Comparison of ENCODE assay signal across 24 mouse cellular contexts in the genomic region with DNA sequence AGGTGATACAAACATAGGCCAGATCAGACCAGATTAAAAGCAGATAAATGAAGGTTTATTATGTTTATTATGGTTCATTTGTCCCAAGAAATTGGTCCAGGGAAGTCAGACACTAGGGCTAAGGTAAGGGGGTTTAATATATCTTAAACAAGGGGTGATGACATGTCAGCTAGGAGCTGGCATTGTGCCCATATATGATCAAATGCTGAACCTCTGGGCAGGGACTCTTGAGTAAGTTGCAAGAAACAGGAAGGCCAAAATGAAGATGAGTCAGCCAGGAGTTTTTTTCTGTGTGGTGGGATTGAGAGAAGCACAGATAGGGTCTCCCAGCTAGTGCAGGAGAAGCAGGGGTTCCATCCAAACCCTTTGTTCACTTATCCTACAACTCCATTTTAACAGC.
DNase-seq lines count a peak whose midpoint lies in the region; TF ChIP-seq lines count a peak whose summit lies in the region.
"Had no signal": no experiment of that assay in that cellular context is flagged by ENCODE, and none has a peak within 500 bp of the region (broad histone marks: within the 10 kb centered on the region; RNA-seq: fewer than 3 reads in every experiment).

No protein-coding gene starts in this region.

- H3K4me3 ChIP-seq in heart, embryonic 10.5 days = no peak overlapping the region
- no peak overlapping the region for H3K4me3 ChIP-seq in MEL (ENCODE audit: control insufficient read depth in 1 of 2, insufficient read depth in 1 of 2, low read depth in 2 of 2, low read length in 2 of 2)
- H3K4me3 ChIP-seq: embryonic facial prominence, embryonic 13.5 days; embryonic facial prominence, embryonic 15.5 days; erythroblast, embryonic 14.5 days; forebrain, embryonic 10.5 days; forebrain, embryonic 12.5 days had no signal

- no peak for TF ChIP-seq CTCF in MEL (IDR thresholded peaks at IDR 0.05 in 2 of 3, conservative IDR thresholded peaks at IDR 0.05 in 1 of 3; ENCODE audit: control insufficient read depth in 1 of 3, insufficient read depth in 1 of 3, low read depth in 2 of 3, low read length in 3 of 3, poor library complexity in 1 of 3, severe bottlenecking in 1 of 3)

- H3K36me3 ChIP-seq in heart, embryonic 10.5 days = no peaks in the 10 kb centered on the region
- H3K36me3 ChIP-seq in MEL (ENCODE audit: control insufficient read depth in 1 of 2, insufficient read depth in 2 of 2, low read length in 2 of 2) = no peaks in the 10 kb centered on the region
- H3K36me3 ChIP-seq: embryonic facial prominence, embryonic 13.5 days; embryonic facial prominence, embryonic 15.5 days; forebrain, embryonic 10.5 days; forebrain, embryonic 12.5 days; G1E had no signal

- H3K27me3 ChIP-seq in heart, embryonic 10.5 days (ENCODE audit: insufficient read depth, poor library complexity, severe bottlenecking) = no peaks in the 10 kb centered on the region
- no peaks in the 10 kb centered on the region; a peak in 1 of 4 replicates for H3K27me3 ChIP-seq in MEL (ENCODE audit: control insufficient read depth in 1 of 2, insufficient read depth in 2 of 2, low read length in 2 of 2)
- H3K27me3 ChIP-seq: CH12.LX; embryonic facial prominence, embryonic 13.5 days; embryonic facial prominence, embryonic 15.5 days; forebrain, embryonic 12.5 days had no signal

- no peaks in the 10 kb centered on the region for H3K9me3 ChIP-seq in heart, embryonic 10.5 days
- no peaks in the 10 kb centered on the region for H3K9me3 ChIP-seq in MEL (replicated peaks; ENCODE audit: insufficient read depth, low read length)
- H3K9me3 ChIP-seq: embryonic facial prominence, embryonic 13.5 days; embryonic facial prominence, embryonic 15.5 days; forebrain, embryonic 10.5 days; forebrain, embryonic 12.5 days; G1E had no signal

- peaks cover under 1% of the 10 kb centered on the region; the same call in 1 of the 2 replicates for H3K4me1 ChIP-seq in heart, embryonic 10.5 days
- no peaks in the 10 kb centered on the region for H3K4me1 ChIP-seq in MEL (ENCODE audit: control insufficient read depth in 1 of 2, insufficient read depth in 2 of 2, low read length in 2 of 2)
- H3K4me1 ChIP-seq: embryonic facial prominence, embryonic 13.5 days; forebrain, embryonic 10.5 days; forebrain, embryonic 12.5 days had no signal

- intact Hi-C loops in heart, postnatal 10 days (cut with DNase I) = no loop called here

- TF ChIP-seq RAD21 in MEL (IDR thresholded peaks at IDR 0.05; ENCODE audit: low read depth, low read length) = no peak

- TF ChIP-seq POLR2A in MEL (IDR thresholded peaks at IDR 0.05; ENCODE audit: control insufficient read depth in 1 of 2, insufficient read depth in 1 of 2, low read depth in 1 of 2, low read length in 2 of 2, poor library complexity in 1 of 2) = no peak

- DNase-seq in heart, embryonic 10.5 days (ENCODE audit: low spot score) = peak; percentile 22
- DNase-seq in heart, postnatal 10 days = no peak
- peak; percentile 60 for DNase-seq in 3T3-L1 (ENCODE audit: low read depth, low spot score)
- DNase-seq in MEL (ENCODE audit: low read depth, low spot score) = peak; percentile 26
- DNase-seq in left cerebral cortex, adult 8-10 months (ENCODE audit: low spot score in 2 of 2) = no peak
- DNase-seq in kidney, postnatal 25 days = no peak
- DNase-seq: adrenal gland, adult 2 months; adrenal gland, postnatal 10 days; adrenal gland, postnatal 25 days; B cell, adult 2 months; cerebellum, adult 11 months; cerebellum, adult 18-20 months; cerebellum, adult 8-10 months; cerebellum, adult 9-11 months; cerebellum, postnatal 14 days; cerebellum, postnatal 36 days; embryo, embryonic 11 days had no signal

- no peak overlapping the region for H3K27ac ChIP-seq in heart, embryonic 10.5 days
- no peak overlapping the region for H3K27ac ChIP-seq in MEL (ENCODE audit: control insufficient read depth, low read depth, low read length)
- H3K27ac ChIP-seq: embryonic facial prominence, embryonic 13.5 days; embryonic facial prominence, embryonic 15.5 days; forebrain, embryonic 10.5 days; forebrain, embryonic 12.5 days had no signal

- H3K9ac ChIP-seq in MEL (ENCODE audit: control insufficient read depth, low read depth, low read length, poor library complexity, severe bottlenecking) = no peak overlapping the region
- H3K9ac ChIP-seq: embryonic facial prominence, embryonic 13.5 days; embryonic facial prominence, embryonic 15.5 days; forebrain, embryonic 12.5 days had no signal

- no peak for TF ChIP-seq EP300 in MEL (IDR thresholded peaks at IDR 0.05; ENCODE audit: low read depth in 1 of 2, low read length in 2 of 2)

- H3K79me2 ChIP-seq in MEL (ENCODE audit: control insufficient read depth, insufficient read depth, low read length, poor library complexity) = no peaks in the 10 kb centered on the region

TF ChIP-seq in MEL, 35 proteins besides CTCF, POLR2A, EP300 and RAD21:
- TF ChIP-seq MXI1 (IDR thresholded peaks at IDR 0.05; ENCODE audit: low read depth, low read length) (no peak), MYC (IDR thresholded peaks at IDR 0.05; ENCODE audit: low read depth, low read length) (no peak), ZKSCAN1 (IDR thresholded peaks at IDR 0.05; ENCODE audit: low read depth, low read length) (no peak), MEF2A (IDR thresholded peaks at IDR 0.05; ENCODE audit: extremely low read depth, insufficient replicate concordance, low read depth, low read length, poor library complexity, severe bottlenecking) (no peak), NELFE (IDR thresholded peaks at IDR 0.05; ENCODE audit: low read depth, low read length) (no peak), POLR2AphosphoS5 (IDR thresholded peaks at IDR 0.05; ENCODE audit: borderline replicate concordance, low read depth, low read length) (no peak), RCOR1 (IDR thresholded peaks at IDR 0.05; ENCODE audit: low read depth, low read length) (no peak), MAX (IDR thresholded peaks at IDR 0.05; ENCODE audit: low read length) (no peak), USF2 (IDR thresholded peaks at IDR 0.05; ENCODE audit: borderline replicate concordance in 1 of 2, insufficient read depth in 1 of 2, low read depth in 1 of 2, low read length in 2 of 2) (no peak), CHD1 (IDR thresholded peaks at IDR 0.05; ENCODE audit: low read depth, low read length) (no peak), TBP (IDR thresholded peaks at IDR 0.05; ENCODE audit: low read depth, low read length) (no peak), ZMIZ1 (IDR thresholded peaks at IDR 0.05; ENCODE audit: low read depth, low read length) (no peak), TCF12 (IDR thresholded peaks at IDR 0.05; ENCODE audit: low read depth, low read length) (no peak), HCFC1 (IDR thresholded peaks at IDR 0.05; ENCODE audit: low read depth, low read length) (no peak), MAZ (IDR thresholded peaks at IDR 0.05; ENCODE audit: low read depth, low read length) (no peak)

Comparison
In these comparisons a context has a peak if more than half of its experiments do, and no peak if none do; other contexts are left out.
1. DNase-seq: peak in heart, embryonic 10.5 days (single experiment), 3T3-L1 (single experiment) and MEL (single experiment); none in heart, postnatal 10 days (0 of 2), left cerebral cortex, adult 8-10 months (0 of 2) and kidney, postnatal 25 days (0 of 2).